ENCODE assay signal across 22 mouse cellular contexts in genomic region chr11:10484011-10484410, GRCm38 (mm10).
"Had no signal": no experiment of that assay in that cellular context is flagged by ENCODE, and none has a peak within 500 bp of the region (broad histone marks: within the 10 kb centered on the region; RNA-seq: fewer than 3 reads in every experiment).

No protein-coding gene starts in this region.

- DNase-seq: heart, postnatal 10 days; heart, postnatal 14 days; heart, postnatal 36 days; heart, postnatal 4 days; kidney, adult 11 months; kidney, adult 18-20 months; kidney, adult 2 months; kidney, adult 8-10 months; kidney, adult 9 months; kidney, postnatal 10 days; kidney, postnatal 14 days; kidney, postnatal 25 days; kidney, postnatal 36 days; kidney, postnatal 4 days; layer of hippocampus, adult 9-11 months; layer of hippocampus, postnatal 36 days had no signal

- ATAC-seq: hindbrain, embryonic 16.5 days; hindbrain, postnatal 0 days; inflammation-experienced regulatory T-cells, adult 6 months; intestine, embryonic 15.5 days; intestine, embryonic 16.5 days; intestine, postnatal 0 days had no signal
